Mouse (Mus musculus) heart, embryonic 16.5 days (tissue): ENCODE measurements around the gene Gm14137. TPM values are rescaled to one million over a fixed set of nuclear protein-coding genes. Genes with fewer than 3 reads are reported as not detected.
A peak's percentile ranks its signal among the peaks of the same experiment; 100 is the strongest.

Experiments
- ATAC-seq: fragments of 200-750 bp; cut with Nextera tagmentation; replicated peaks from 2 replicates; pipeline ENCODE4 v1.8.0; 2017; ENCODE audit warnings: moderate number of reproducible peaks; ENCODE audit not compliant: insufficient read depth, low FRiP score; ENCODE audit errors: extremely low read depth
- H3K27ac ChIP-seq: fragments of 300-500 bp; sonication (generic); 2 replicates; pipeline ENCODE4 v1.5.1; 2014; ENCODE audit warnings: mild to moderate bottlenecking, low read length, control low read depth, moderate library complexity
- H3K27me3 ChIP-seq: fragments of 300-500 bp; sonication (generic); 2 replicates; pipeline ENCODE4 v1.6.1; 2014; ENCODE audit warnings: low read length, mixed read lengths; ENCODE audit not compliant: control insufficient read depth, insufficient read depth
- H3K36me3 ChIP-seq: fragments of 300-500 bp; sonication (generic); 2 replicates; pipeline ENCODE4 v1.6.1; 2014; ENCODE audit not compliant: control insufficient read depth, insufficient read depth
- H3K4me1 ChIP-seq: fragments of 300-500 bp; sonication (generic); 2 replicates; pipeline ENCODE4 v1.6.1; 2014; ENCODE audit warnings: low read length, mixed read lengths; ENCODE audit not compliant: control insufficient read depth, insufficient read depth
- H3K4me2 ChIP-seq: fragments of 300-500 bp; sonication (generic); 2 replicates; pipeline ENCODE4 v1.6.1; 2014; ENCODE audit warnings: low read depth, mild to moderate bottlenecking, control low read depth, low read length
- H3K4me3 ChIP-seq: fragments of 300-500 bp; sonication (generic); 2 replicates; pipeline ENCODE4 v1.5.1; 2014; ENCODE audit warnings: mild to moderate bottlenecking, control low read depth, low read length
- H3K9ac ChIP-seq: fragments of 300-500 bp; sonication (generic); 2 replicates; pipeline ENCODE4 v1.6.1; 2014; ENCODE audit warnings: low read length, control low read depth
- H3K9me3 ChIP-seq: fragments of 300-500 bp; sonication (generic); replicated peaks from 2 replicates; pipeline ENCODE4 v1.6.1; 2016; ENCODE audit warnings: low read length; ENCODE audit not compliant: control insufficient read depth
- WGBS: fragments of 180-500 bp; shearing (Covaris S2); extraction: QIAGEN DNeasy Blood & Tissue Kit; methylation state at CpG from one replicate; pipeline ENCODE4 v1.1.7; 2014; 5-methylcytosine and 5-hydroxymethylcytosine counted together
- polyA plus RNA-seq: library from polyadenylated mRNA; unstranded; fragments of >200 nt; fragmentation: Nextera tagmentation; extraction: Ambion mirVana; gene quantifications from 2 replicates; pipeline ENCODE4 v1.2.1, GENCODE M21; 2015

The Gm14137 gene
- polyA plus RNA-seq, 1 experiment from 2014 or later, result 0.46 TPM

GRCm38 (mm10) chr2:119156081-119156680 lies 18.1 kb upstream of the Gm14137 start:
- Histone ChIP-seq H3K27ac (peak overlapping the region; percentile 54), H3K9me3 (no peaks in the 10 kb centered on the region), H3K4me2 (peak overlapping the region; percentile 85), H3K36me3 (peaks cover 16% of the 10 kb centered on the region), H3K9ac (peak overlapping the region; percentile 89), H3K4me3 (peak overlapping the region; percentile 91), H3K27me3 (no peaks in the 10 kb centered on the region), H3K4me1 (peaks cover 19% of the 10 kb centered on the region)
- 3% methylated on average over 34 of the region's 34 CpGs for WGBS
- ATAC-seq, result peak; percentile 35

GRCm38 (mm10) chr2:119156681-119157572 lies 17.4 kb upstream of the Gm14137 start, which contains the start of gene Rmdn3:
Rmdn3 (minus strand) TSS chr2:119157034.
- Histone ChIP-seq H3K27ac (peak within 1 kb of the TSS; percentile 54), H3K4me2 (peak within 1 kb of the TSS; percentile 85), H3K4me3 (peak within 1 kb of the TSS; percentile 91), H3K9ac (peak within 1 kb of the TSS; percentile 89), H3K36me3 (peaks cover 13% of the 10 kb centered on the region), H3K27me3 (no peaks in the 10 kb centered on the region), H3K9me3 (no peaks in the 10 kb centered on the region), H3K4me1 (peaks cover 24% of the 10 kb centered on the region)
- WGBS, result under 1% methylated on average over 57 of the region's 57 CpGs
- peak; percentile 86 for ATAC-seq

- Histone ChIP-seq H3K9me3 (no peaks in the 10 kb centered on the region), H3K4me1 (peaks cover 24% of the 10 kb centered on the region), H3K4me2 (no peak overlapping the region), H3K9ac (no peak overlapping the region), H3K4me3 (no peak overlapping the region), H3K27me3 (no peaks in the 10 kb centered on the region), H3K36me3 (peaks cover 6% of the 10 kb centered on the region), H3K27ac (no peak overlapping the region)
- no peak for ATAC-seq
Observed at GRCm38 (mm10) chr2:119157836-119158235, 16.5 kb upstream of the Gm14137 start.

- 24% methylated on average over 2 of the region's 2 CpGs for WGBS
- peak overlapping the region; percentile 59 for H3K27ac ChIP-seq
- H3K9ac ChIP-seq, result peak overlapping the region; percentile 25
- peaks cover 13% of the 10 kb centered on the region for H3K4me1 ChIP-seq
- no peaks in the 10 kb centered on the region for H3K36me3 ChIP-seq
- H3K9me3 ChIP-seq, result no peaks in the 10 kb centered on the region
- no peak overlapping the region for H3K4me3 ChIP-seq
- 0 out of 2 replicates have a peak, but pooled peaks have one; percentile 38 for ATAC-seq
- no peak overlapping the region for H3K4me2 ChIP-seq
- H3K27me3 ChIP-seq, result no peaks in the 10 kb centered on the region
Observed at GRCm38 (mm10) chr2:119161247-119161646, 13.1 kb upstream of the Gm14137 start.

- no peak overlapping the region for H3K4me2 ChIP-seq
- 59% methylated on average over 3 of the region's 3 CpGs for WGBS
- no peaks in the 10 kb centered on the region for H3K9me3 ChIP-seq
- no peak overlapping the region for H3K9ac ChIP-seq
- H3K4me1 ChIP-seq, result peaks cover 20% of the 10 kb centered on the region
- no peak for ATAC-seq
- no peak overlapping the region for H3K27ac ChIP-seq
- H3K4me3 ChIP-seq, result no peak overlapping the region
- no peaks in the 10 kb centered on the region for H3K36me3 ChIP-seq
- no peaks in the 10 kb centered on the region for H3K27me3 ChIP-seq
Observed at GRCm38 (mm10) chr2:119163135-119163534, 11.2 kb upstream of the Gm14137 start.

GRCm38 (mm10) chr2:119163999-119164398 lies 10.3 kb upstream of the Gm14137 start:
- Histone ChIP-seq H3K4me3 (no peak overlapping the region), H3K9ac (no peak overlapping the region), H3K4me1 (peaks cover 20% of the 10 kb centered on the region), H3K9me3 (no peaks in the 10 kb centered on the region), H3K36me3 (no peaks in the 10 kb centered on the region), H3K27ac (no peak overlapping the region), H3K4me2 (no peak overlapping the region), H3K27me3 (0 out of 2 replicates have a peak, but pooled peaks cover 2% of the 10 kb centered on the region)
- ATAC-seq, result no peak
- 81% methylated on average over 4 of the region's 4 CpGs for WGBS

GRCm38 (mm10) chr2:119165401-119165800 lies 8.9 kb upstream of the Gm14137 start:
- no peak overlapping the region for H3K9ac ChIP-seq
- H3K27me3 ChIP-seq, result 0 out of 2 replicates have a peak, but pooled peaks cover 2% of the 10 kb centered on the region
- H3K9me3 ChIP-seq, result no peaks in the 10 kb centered on the region
- no peak overlapping the region for H3K4me3 ChIP-seq
- H3K27ac ChIP-seq, result no peak overlapping the region
- no peaks in the 10 kb centered on the region for H3K36me3 ChIP-seq
- H3K4me2 ChIP-seq, result no peak overlapping the region
- no peak for ATAC-seq
- peaks cover 20% of the 10 kb centered on the region for H3K4me1 ChIP-seq

- H3K27ac ChIP-seq, result no peak within 1 kb of the TSS
Observed at GRCm38 (mm10) chr2:119166901-119167865, 7.1 kb upstream of the Gm14137 start, which contains the start of gene Gchfr. Gchfr (plus strand) TSS chr2:119167773.

More at GRCm38 (mm10) chr2:119166901-119167865, 7.1 kb upstream of the Gm14137 start, which contains the start of gene Gchfr:
- Histone ChIP-seq H3K27me3 (0 out of 2 replicates have a peak, but pooled peaks cover 2% of the 10 kb centered on the region), H3K9ac (peak within 1 kb of the TSS; percentile 74), H3K4me3 (peak within 1 kb of the TSS; percentile 66), H3K36me3 (no peaks in the 10 kb centered on the region), H3K9me3 (no peaks in the 10 kb centered on the region), H3K4me1 (peaks cover 16% of the 10 kb centered on the region), H3K4me2 (peak within 1 kb of the TSS; percentile 99)
- peak; percentile 79 for ATAC-seq
- WGBS, result under 1% methylated on average over 60 of the region's 60 CpGs
